Mouse (Mus musculus): ENCODE results near the gene Jagn1.

The Jagn1 gene

DNA sequence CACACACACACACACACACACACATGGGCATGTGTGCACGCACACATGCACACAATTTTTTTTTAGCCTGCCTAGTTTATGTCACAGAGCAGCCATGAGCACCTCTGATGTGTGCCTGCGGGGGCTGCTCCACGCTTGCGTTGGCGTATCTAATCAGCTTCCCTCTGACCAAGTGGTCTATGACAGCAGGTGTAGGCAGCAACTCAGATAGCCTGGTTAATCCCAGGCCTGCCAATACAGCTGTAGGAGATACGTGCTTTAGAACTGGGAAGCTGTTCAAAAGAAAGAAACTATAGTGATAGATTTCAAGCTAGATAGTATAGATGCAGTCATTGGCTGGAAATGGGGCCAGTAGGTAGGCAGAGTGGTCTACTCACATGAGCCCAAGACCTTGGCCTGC lies 31.3 kb downstream of the Jagn1 start:
- DNase-seq (ENCODE audit: low read depth, low spot score): no peak

DNA sequence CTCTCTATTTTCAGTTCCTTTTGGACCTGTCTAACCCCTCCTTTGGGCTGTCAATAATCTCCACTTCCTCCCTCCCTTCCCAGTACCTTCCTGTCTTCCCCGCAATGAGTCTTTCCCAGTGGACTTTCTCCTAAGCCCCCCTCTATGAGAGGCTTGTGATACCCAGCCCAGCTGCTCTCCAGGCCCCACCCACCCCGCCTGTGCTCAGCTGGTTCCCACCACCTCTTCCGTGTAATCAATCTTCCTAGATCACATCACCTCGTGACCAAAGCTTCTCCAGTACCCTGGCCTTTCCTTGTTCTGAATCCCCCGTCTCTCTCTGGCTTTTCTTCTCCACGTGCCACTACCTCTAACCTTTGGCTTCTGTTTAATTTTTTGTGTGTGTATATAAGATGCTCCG lies 35.0 kb downstream of the Jagn1 start:
- no peak for DNase-seq (ENCODE audit: low read depth, low spot score)

DNA sequence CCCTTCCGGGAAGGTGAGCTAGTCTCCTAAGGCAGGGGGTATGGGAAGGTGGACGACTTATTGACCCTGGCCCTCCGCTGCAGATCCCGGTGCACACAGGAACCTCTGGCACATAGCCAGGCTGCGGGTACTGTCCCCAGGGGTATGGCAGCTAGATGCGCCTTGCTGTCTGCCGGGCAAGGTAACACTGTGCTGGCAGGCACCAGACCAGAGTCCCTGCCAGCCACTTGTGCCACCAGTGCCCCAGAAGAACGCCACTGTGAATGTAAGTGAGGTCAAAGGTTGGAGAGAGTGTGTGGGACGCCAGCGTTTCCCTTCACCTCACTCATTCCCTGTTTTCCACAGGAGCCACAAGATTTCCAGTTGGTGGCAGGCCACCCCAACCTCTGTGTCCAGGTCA lies 36.5 kb downstream of the Jagn1 start:
- DNase-seq (ENCODE audit: low read depth, low spot score): no peak

DNA sequence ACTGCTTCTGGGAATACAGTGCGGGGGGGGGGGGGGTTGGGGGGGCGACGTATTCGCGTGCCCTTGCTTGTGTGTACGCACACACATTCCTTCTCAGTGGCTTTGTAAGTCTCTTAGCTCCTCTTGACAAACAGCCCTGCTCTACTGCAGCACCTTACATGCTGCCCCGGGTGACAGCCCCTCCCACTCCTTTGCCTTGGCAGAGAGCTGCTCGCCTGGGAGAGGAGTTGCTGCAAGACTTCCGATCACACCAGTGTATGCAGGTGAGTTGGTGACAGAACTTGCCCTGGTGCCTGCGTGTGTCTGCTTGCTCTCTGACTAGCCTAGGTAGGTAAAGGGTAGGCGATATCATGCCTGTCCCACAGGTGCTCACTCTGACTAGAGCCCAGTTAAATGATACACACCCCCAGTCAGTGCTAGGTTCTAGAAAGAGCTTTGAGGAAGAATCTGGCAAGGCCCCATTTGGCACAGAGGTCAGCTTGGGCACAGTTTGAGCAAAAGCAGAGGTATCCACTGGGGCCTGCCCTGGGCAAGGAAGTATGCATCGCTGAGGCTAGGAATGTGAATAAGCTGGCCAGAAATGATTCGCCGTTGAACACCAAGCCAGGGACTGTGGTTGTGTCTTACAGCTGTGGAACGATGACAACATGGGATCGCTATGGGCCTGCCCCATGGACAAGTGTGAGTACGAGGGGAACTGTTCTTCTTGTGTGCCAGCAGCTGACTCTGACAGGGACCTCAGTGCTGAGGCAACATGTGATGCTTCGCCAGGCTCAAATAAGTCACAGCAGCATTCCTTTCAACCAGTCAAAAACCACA lies 38.4 kb downstream of the Jagn1 start:
- peak; percentile 60 for DNase-seq (ENCODE audit: low read depth, low spot score)

DNA sequence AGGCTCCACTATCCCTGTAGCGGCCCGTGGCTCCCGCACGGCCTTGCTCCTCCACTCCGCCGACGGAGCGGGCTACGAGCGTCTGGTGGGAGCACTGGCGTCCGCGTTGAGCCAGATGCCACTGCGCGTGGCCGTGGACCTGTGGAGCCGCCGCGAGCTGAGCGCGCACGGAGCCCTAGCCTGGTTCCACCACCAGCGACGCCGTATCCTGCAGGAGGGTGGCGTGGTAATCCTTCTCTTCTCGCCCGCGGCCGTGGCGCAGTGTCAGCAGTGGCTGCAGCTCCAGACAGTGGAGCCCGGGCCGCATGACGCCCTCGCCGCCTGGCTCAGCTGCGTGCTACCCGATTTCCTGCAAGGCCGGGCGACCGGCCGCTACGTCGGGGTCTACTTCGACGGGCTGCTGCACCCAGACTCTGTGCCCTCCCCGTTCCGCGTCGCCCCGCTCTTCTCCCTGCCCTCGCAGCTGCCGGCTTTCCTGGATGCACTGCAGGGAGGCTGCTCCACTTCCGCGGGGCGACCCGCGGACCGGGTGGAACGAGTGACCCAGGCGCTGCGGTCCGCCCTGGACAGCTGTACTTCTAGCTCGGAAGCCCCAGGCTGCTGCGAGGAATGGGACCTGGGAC lies 40.2 kb downstream of the Jagn1 start:
- peak; percentile 38 for DNase-seq (ENCODE audit: low read depth, low spot score)

DNA sequence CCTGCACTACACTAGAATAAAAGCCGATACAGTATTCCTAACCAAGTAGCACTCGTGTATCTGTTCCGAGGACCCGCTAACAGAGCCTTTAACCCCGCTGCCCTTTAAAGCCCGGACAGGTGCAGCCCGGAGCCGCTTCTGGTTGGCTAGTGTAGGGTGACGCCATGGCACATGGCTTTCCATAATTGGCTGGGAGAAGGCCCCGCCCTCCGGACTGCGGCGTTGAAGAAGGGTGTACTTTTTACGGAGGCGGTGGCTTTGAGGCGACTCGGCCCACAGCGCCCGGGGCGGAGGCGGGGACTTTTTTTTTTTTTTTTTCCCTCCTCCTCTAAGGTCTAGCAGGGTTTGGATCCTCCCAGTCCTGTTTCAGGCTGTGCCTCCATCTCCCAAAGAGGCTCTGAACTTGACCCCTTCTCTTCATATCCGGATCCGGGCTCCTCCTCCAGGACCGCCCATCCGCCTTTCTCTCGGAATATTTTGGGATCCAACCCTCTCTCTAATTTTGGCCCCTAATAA lies 40.8 kb downstream of the Jagn1 start, which contains the start of gene Creld1:
Gene Creld1 (plus strand): TSS at position 198 of the 516 bp plus-strand sequence.
- peak; percentile 97 for DNase-seq (ENCODE audit: low read depth, low spot score)

DNA sequence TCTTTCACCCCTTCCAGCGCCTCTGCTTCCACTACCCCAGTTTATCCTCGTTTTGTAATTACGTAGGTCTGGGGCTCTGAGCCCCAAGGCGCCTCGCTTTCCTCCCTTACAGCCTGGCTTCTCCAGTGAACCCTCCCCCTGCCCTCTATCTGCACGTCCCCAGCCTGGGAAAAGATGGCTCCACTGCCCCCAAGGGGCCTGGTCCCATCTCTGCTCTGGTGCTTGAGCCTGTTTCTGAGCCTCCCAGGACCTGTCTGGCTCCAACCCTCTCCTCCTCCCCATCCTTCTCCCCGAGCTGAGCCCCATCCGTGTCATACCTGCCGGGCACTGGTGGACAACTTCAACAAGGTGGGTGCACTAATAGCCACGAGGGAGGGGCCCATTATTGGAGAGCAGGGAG lies 41.4 kb downstream of the Jagn1 start:
- no peak for DNase-seq (ENCODE audit: low read depth, low spot score)

DNA sequence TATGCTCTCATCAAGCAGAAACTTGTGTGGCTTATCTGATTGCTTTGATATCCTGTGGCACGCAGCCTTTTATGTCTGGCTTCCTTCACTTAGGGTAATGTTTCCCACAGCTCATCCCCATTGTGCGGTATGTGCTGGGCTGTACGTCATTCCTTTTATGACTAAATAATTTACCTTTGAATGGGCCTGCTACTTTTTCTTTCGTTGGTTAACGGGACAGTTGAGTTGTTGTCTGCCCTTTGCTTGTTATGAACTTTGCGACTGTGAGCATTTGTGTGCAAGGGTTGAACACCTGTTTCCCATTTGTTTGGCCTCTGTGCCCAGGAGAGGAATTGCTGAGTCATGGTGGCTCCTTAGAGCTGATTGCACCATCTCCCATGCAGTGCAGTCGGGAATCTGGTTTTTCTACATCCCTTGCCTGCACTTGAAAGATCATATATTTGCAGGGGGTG lies 44.8 kb downstream of the Jagn1 start:
- peak; percentile 72 for DNase-seq (ENCODE audit: low read depth, low spot score)

- DNase-seq (ENCODE audit: low read depth, low spot score): no peak
These were observed 47.0 kb downstream of the Jagn1 start for GRCm38 (mm10) chr6:113489410-113489809.

DNA sequence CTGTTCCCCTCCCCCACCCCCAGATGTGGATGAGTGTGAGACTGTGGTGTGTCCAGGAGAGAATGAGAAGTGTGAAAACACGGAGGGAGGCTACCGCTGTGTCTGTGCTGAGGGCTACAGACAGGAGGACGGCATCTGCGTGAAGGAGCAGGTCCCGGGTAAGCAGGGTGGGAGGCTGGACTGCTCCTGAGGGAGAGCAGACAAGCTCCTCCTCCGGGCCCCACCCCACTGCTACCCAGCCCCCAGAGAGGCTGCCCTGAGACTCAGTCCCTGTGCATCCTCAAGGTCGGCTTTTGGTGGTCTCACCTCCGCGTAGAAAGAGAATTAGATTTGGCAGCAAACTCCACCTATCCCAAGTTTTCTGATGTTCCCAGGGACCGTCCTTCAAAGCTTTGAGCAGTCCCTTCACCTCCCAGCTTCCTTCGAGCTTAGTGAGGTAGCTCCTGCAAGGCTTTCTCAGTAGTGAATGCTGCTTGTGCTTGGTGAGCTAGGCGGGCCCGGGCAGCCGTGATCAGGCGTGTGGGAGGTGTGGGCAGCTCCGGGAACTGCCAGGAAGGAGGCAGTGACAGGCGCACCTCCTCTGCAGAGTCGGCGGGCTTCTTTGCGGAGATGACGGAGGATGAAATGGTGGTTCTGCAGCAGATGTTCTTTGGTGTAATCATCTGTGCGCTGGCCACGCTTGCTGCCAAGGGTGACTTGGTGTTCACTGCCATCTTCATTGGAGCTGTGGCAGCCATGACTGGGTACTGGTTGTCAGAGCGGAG lies 49.9 kb downstream of the Jagn1 start:
- no peak for DNase-seq (ENCODE audit: low read depth, low spot score)

DNA sequence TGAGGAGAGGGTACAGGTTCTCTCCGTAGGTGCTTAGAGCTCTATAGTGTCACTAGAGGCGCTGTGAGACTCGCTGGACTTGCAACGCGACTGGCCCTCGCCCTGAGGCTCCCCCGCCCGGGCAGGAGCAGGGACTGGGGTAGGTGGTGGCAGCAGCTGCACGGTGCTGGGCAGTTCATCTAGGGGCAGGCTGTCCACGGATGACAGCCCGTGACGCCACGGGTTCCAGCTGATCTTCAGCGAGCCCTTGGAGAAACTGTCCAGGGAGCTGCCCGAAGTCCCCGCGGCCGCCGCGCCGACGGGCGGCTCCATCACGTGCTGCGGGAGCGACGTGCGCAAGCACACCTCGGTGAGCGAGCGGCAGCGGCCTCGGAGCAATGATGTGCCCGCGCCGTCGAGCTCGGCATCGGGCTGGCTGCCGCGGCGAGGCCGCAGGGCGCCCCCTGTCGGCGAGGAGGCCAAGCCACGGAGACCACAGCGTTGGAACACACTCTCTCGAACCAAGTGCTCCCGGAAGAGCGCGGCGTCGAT lies 52.0 kb downstream of the Jagn1 start:
- peak; percentile 67 for DNase-seq (ENCODE audit: low read depth, low spot score)

DNA sequence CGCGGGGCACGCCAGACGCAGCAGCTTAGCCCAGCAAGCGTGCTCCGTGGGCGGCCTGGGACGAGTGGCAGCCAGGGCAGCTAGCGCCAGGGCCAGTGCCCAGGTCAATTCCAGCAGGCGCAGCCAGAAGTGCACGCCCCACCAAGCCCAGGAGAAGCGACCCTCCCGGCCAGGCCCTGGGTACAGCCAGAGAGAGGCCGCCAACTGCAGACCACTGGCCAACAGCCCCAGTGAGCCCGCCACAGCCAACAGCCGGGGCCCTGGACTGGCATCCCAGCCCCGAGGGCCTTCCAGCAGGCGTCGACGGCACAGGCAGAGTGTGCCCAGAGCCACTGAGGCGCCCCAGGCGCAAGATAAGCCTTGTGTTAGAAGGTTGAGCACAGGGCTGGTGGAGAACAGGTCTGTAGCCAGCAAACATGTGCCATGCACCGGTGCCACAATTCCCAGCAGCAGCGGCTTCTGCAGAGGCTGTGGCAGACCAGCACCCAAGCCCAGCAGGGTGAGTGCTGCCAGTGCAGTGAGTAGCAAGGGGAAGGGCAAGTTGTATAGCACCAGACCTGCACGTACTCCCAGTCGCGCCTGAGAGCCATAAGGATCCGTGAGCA lies 52.8 kb downstream of the Jagn1 start:
- DNase-seq (ENCODE audit: low read depth, low spot score): no peak
